Mouse (Mus musculus): Measurements from ENCODE around the gene Alkbh4.
"Not testable (repeated sequence)": the region's sequence is repeated elsewhere in the genome, so short reads cannot be mapped to it uniquely, and the experiment has no call there.

The Alkbh4 gene

DNA sequence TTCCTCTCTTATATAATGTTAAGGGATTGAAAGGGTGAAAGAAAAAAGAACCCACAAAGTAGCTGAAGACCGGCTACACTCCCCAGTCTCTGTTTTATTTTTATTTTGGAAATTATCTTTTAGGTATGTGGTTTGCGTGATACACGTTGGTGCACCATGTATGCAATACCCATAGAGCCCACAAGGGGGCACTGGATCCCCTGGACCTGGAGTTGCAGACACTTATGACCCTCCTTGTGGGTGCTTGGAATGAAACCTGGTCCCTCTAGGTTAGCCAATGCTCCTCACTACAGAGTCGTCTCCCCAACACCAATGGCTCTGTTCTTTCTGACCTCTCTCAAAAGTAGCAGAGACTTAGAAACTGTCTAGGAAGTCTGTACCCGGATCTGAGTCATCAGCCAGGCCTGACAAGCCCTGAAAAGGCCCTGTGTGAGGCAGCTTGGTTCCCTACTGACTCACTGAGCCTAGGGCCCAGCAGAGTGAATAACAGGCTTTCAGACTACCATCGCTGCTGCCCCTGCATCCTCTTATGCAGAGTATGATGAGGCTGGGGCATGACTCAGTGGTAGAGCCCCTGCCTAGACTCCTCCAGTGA is 7.3 kb downstream of the Alkbh4 start:
- DNase-seq (ENCODE audit: low spot score in 2 of 2) = no peak

DNA sequence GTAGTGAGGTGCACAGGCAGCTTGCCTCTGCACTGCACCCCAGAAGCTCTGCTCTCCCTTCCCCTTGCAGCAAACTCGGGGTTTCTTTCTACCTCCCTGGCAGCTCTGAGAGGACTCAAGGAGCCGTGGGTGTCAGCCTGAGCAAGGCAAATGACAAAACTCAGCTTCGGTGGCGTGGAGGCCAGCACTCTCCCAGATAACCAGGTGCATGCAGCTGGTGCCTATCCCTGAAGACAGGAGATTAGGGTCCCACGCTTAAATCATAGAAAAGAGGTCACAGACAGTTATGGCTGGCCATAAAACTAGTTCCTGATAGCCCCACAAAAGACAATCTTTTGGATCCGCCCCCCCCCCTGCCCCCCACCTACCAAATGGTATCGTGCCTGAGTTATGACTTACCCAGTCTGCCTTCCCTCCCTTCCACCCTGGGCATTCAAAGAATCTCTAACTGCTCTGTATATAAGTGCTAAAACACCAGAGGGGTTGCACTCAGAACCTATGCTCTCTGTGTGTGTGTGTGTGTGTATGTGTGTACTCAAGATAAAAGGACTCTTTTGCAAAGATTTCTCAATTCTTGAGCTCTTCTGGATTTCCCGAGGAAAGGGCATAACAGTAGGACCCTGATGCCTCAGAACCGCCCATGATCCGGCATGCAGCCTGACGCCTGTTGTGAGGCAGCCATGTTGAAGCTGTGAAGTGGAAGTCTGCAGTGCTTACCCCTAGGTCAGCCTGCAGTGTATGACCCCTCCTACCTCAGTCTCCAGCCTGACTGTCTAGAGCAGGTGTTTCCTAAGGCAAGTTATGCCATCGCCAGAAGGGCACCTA is 8.9 kb downstream of the Alkbh4 start:
- no peak for DNase-seq (ENCODE audit: low spot score in 2 of 2)

DNA sequence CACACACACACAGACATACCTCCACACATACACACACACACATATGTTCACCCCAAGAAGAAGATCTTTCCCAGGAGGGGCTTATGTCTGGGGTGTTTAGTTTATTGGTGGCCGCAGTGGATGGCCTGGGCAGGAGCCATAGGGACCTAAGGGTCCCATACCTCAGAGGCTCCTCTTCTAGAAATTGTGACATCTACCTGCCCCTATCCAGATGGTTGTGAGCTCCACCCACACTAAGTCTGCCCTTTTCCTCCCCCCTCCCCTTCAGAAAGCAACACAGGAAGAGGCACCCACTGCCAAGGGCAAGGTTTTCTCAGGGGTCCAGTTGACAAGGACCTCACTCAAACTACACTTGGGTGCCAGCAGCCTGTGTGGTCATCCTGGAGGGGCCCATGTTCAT is 11.0 kb downstream of the Alkbh4 start:
- DNase-seq (ENCODE audit: low spot score in 2 of 2) = no peak

DNA sequence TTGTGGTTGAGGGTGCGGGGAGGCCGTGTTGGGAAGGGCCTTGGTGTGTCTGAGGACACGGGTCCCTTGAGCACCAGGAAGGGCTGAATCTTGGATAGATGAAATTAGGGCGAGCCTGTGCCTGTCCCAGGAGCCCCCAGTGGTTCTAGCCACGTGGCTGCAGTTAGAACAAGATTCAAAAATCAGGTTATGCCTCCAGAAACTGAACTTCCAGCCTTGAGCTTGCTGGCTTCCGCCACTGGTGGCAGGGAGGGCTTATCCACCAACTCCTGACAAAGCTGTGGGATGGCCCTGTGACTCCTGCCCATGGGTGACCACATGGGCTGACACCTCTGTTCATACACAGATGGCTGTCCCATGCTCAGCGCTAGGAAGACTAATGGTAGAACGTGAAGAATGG is 11.8 kb downstream of the Alkbh4 start:
- DNase-seq (ENCODE audit: low spot score in 2 of 2) = no peak

DNA sequence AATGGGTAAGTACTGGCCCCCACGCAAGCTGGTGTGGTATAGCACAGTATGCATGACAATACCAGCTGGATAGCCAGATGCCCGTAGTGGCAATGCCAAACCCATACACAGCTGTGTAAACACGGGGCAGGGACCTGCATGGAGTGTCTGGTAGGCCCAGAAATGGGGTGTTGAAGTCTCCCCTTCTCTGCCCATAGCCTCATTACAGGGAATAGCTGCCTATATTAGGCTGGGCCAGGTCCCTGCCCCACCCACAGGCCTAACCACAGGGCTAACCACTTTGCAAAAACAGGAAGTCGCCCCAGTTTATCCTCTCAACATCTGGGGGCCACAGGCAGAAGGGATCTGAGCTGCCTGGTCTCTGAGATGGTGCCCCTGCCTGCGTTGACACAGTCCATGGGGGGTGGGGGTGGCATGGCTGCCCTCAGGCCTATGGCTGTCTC is 13.2 kb downstream of the Alkbh4 start:
- peak in 1 of 2 experiments; percentile 44 for DNase-seq (ENCODE audit: low spot score in 2 of 2)

DNA sequence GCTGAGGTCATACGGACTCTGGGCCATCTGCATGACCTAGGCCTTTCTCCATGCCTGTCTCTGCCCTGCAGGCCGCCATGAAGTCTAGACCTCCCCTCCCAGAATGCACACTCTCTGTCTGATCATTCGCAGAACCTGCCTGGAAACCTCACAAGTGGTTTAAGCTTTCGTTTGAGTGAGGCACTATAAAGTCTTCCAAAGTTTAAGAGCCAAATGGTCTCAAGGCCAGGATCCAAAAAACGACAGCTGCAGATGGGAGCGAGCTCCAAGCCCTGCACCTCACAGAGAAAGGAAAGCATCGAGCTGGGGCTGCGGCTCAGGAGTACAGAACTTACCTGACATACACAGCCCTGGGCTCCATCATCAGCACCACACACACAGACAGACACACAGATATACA is 16.4 kb downstream of the Alkbh4 start:
- no peak for DNase-seq (ENCODE audit: low spot score in 2 of 2)

DNA sequence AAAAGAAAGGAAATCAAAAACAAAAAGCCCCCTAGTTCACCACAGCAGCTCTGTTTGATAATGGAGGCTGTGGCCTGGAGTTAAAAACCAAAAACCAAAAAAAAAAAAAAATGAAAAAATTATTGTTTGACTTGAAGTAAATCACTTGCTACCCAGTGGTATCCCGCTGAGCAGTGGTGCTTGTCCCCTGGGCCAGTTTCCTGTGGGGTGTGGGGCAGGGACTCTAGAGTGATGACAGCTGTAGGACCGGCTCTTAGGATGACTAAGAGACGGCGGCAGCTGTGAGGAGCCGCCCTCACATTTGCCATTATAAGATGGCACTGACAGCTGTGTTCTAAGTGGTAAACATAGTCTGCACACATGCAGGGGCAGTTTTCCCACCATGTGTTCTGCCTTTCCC is 19.5 kb downstream of the Alkbh4 start:
- DNase-seq (ENCODE audit: low spot score in 2 of 2) = no peak

DNA sequence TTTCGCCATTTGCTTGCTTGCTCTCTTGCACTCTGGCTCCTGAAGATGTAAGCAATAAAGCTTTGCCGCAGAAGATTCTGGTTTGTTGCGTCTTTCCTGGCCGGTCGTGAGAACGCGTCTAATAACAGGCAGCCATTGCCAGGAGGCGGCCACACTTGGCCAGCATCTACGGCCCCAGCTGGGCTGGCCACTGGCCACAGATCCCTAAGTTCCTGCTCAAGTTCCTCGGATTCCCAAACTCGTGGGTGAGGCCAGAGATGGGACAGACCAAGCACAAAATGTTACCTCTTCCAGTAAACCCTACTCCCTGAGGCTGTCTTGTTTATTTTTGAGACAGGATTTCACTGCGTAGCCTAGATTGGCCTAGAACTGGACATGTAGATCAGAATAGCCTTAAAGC is 24.1 kb downstream of the Alkbh4 start:
- DNase-seq (ENCODE audit: low spot score in 2 of 2) = not testable (repeated sequence)

DNA sequence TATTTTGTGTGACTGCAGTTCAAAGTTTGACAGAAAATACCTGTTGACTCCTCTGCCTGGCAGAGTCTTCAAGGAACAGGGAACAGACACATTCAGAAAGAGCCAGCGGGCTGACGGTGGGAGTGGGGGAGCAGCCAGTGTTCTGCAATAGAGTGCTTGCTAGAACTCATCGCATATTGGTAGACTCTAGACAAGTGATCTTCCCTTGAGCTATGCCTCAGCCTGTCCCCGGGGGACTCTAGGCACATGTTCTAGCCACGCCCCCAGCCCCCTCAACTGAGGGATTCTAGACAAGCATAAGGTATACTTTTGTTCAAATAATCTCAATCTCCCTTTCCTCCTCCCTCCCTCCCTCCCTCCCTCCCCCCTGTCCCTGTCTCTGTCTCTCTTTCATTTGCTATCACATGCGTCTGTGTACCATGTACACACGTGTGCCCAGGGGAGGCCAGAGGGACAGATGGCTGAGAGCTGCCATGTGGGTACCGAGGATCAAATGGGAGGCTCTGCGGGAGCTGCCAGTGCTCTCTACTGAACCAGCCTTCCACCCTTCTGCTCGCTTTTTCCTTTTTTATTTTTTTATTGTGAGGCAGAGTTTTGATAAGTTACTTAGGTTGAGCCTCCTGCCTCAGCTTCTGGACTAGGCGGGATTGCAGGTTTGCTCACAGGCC is 28.0 kb downstream of the Alkbh4 start:
- DNase-seq (ENCODE audit: low spot score in 2 of 2) = no peak

DNA sequence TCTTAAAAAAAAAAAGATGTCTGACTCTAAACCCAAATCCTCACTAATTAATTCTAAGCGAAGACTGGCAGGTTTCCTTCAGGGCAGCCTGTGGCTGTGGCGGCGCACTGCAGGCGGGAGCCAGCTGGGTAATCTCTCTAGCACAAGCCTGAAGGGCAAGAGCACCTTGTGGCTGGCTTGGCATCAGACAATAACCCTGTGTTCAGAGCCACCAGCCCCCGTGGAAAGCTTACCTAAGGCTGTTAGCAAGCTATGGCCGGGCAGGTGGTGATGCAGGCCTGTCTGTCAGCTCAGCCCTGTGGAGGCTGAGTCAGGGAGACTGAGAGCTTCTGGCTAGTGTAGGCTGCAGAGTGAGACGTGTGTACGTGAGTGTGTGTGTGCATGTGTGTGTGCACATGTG is 29.3 kb downstream of the Alkbh4 start:
- no peak for DNase-seq (ENCODE audit: low spot score in 2 of 2)

DNA sequence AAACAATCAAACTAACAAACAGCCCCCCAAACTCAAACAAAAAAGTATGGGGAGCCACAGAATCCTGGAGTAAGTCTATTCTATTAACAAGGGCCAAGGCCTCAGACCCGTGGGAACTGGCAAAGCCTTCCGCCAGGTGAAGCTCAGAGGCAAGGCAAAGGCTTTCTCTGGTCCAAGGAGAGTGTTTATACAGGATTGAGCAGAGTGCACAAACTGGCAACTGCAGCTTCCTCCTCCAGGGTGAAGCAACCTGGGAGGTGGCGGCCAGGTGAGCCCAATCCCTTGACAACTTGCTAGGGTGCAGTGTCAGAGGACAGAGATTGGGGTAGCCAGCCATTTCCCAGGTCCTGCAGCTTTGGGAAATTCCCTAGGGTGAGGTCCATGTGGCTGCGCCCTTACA is 31.4 kb downstream of the Alkbh4 start:
- DNase-seq (ENCODE audit: low spot score in 2 of 2) = no peak

DNA sequence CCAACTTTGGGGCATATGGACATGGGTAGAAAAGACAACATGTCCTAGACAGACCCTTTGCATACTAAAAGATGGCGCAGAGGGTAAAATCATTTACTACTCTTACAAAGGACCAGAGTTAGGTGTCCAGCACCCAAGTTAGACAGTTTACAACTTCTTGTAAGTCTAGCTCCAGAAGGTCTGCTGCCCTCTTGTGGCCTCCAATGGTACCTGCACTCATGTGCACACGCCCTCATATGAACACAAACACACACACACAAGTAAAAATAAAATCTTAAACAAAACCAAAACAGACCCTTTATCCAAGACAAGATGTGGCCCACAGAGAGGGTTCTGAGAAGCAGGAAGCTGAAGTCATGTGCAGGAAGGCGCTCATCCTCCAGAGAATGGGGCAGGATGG is 32.1 kb downstream of the Alkbh4 start:
- DNase-seq (ENCODE audit: low spot score in 2 of 2) = no peak

DNA sequence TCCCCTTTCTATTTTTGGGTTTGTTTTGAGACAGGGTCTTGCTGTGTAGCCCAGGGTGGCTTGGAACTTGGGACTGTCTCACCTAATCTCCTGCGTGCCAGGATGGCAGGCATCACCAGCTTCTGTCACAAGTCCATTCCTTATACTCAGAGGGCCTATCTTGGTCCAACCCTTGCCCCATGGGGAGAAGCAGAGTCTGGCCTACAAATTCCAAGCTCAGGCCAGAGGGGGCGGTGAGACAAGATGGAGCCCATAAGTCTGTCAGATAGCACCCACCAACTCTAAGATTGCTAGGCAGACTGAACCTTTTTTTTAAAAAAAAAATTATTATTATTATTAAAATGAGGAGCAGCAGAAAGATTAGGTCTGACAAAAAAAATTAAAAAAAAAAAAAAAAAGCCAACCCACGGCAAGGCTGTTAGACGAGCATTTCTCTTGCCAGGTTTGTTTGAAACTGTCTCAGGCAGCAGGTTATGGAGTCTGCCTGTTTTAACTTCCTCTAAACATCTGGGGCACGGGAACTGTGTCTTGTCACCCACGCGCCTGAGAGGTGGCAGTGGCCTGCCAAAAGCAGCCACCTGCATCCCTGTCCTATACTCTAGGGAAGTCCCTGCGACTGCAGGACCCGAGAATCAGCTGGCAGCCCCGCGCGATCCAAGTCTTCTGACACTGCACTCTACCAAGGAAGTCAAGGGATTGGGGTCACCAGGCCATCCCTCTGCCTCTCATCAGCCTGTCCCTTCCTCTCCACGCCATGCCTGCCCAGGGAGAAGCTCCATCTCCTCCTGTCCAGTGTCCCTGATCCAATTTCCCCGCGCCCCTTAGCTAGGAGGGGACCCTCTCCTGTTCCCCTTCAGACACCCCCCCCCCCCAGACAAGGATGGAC is 33.9 kb downstream of the Alkbh4 start:
- DNase-seq (ENCODE audit: low spot score in 2 of 2) = peak; percentile 51 to 74

DNA sequence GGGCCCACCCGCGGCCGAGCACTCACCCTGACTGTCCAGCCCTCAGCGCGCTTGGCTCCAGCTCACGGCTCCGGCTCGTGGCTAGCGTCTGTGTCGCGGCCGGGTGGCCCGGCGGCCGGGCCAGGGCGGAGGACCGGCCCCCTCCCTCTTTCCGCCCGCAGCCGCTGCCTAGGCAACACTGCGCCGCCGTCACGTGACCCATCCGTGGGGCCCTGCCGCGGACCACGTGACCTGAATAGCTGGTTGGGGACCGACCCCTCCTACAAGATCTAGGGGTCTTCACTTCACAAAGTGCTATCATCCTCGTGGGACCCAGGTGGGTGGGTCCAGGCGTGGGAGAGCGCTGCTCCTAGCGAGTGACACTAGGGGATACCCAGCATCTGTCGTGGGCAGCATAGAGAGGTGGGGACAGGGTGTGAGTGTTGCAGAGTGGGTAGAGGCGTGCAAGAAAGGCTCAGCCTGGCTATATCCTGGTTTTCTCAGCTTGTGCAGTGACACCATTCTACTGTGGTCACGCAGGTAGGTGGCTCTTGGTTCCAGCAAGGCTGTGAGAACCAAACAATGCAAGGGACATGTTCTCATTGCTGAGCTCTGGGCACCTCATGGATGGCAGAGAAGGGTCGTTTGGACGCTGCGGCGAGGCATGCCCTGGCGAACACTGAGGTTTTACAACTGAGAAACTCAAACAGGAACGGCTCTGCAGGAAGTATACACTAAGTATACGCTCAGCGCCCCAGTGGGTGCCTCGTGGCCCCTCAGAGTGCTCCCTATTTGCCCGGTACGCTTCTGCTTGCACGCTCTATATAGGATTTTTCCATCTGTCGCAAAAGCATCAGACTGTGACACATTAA is 34.8 kb downstream of the Alkbh4 start, which contains the start of gene Orai2:
Gene Orai2 (minus strand): TSS at position 202 of the 851 bp plus-strand sequence.
- peak; percentile 84 to 90 for DNase-seq (ENCODE audit: low spot score in 2 of 2)

DNA sequence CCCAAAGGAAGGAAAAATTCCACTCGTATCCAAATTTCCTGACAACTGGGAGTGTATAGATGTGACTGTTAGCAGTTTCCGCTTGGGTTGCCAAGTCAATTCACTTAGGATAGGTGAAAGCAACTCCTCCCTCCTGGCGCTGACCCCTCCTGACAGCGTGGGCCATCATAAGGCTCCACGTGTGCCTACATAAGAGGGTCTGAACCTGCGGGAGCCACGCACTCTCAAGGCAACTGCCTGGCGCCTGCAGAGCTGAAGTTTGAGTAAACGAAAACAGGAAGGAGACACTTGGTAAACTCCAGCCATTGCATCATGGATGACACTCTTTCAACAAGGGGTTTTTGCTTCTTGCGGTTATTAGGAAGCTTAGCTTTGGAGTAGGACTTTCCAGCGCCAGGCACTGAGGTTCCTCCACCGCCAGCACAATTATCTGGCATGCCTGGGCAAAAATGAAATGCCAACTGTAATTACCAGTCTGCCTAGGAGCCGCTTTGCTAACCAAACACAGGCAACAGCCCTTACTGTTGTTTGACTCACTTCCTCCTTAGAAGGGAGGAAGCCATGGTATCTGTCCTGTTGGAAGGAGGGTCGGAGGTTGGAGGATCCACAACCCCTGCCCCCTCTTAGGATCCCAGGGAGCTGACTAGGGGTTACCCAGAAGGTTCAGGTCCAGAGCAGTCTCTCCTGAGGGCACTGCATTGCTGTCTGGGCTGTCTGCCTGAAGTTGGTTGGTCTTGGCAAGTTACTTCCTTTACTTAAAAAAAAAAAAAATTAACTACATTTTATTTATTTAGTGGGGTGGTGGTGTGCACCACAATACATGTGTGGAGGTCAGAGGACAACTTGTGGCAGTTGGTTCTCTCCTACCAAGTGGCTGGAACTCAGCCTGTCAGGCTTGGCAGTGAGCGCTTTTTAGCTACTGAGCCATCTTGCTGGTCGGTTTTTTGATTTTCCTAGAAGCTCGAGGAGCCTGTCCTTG is 35.7 kb downstream of the Alkbh4 start:
- DNase-seq (ENCODE audit: low spot score in 2 of 2) = peak; percentile 33 to 72

DNA sequence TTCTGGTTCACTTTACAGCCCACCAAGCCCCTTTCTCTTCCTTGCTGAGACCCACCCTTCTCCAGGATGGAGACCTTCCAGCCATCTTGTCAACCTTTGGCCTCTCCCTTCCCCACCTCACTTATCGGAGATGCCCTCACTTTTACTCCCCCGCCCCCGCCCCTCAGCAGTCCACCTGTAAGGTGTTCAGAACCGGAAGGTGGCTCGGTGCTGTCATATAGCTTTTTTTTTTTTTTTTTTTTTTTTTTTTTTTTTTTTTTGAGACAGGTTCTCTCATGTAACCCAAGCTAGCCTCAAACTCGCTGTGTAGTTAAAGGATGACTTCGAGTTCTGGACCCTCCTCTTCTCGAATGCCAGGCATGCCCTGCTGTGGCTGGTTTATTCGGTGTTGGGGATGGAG is 37.0 kb downstream of the Alkbh4 start:
- DNase-seq (ENCODE audit: low spot score in 2 of 2) = no peak

DNA sequence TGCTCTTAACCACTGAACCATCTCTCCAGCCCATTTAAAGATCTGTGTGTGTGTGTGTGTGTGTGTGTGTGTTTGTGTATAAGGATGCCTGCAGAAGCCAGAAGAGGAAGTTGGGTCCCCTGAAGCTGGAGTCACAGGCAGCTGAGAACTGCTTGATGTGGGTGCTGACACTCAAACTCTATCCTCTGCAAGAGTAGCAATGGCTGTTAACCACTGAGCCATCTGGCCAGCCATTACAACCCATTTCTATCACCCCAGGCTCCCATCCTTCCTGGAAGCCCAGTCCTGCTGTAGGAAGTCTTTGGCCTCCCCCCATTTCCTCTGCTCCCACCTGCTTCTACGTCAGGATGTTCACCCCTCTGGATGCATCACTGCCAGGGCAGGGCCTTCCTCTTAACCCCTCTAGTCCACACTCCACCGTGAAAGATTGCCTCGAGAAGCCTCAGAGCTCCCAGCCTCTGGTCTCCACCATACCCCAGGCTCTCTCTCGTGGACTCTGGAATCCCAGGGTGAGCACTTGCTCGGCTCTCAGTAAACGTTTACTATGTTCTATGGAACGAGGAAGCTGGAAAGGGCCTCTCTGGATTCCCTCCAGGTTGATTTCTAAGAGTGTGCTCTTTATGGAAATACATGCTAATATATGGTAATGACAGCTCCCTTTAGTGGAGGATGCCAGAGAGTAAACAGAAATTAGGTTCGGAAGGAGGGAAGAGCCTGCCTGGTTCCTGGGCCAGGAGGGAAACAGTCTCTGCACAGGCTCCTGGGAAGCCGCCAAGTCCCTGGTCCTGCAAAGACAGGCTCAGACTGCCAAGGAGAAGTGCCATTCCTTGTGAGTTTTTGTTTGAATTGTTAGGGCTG is 37.9 kb downstream of the Alkbh4 start:
- DNase-seq (ENCODE audit: low spot score in 2 of 2) = no peak

DNA sequence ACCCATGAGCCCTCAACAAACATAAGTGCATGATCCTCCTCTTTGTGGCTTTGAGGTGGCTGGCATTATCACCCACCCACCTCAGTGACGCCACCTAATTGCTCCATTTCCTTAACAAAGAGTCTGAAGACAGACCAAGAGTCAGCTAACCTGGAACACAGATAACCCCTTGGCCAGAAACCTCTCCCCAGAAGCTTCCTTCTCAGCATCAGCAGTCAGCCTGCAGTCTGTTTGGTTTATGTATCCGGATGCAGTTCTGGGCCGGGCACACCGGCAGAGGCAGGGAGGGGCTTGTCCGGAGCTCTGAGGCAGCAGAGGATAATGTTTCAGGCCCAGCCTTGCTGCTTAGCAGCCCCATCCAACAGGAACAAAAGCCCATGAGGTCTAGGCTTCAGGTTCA is 43.6 kb downstream of the Alkbh4 start:
- DNase-seq (ENCODE audit: low spot score in 2 of 2) = no peak

DNA sequence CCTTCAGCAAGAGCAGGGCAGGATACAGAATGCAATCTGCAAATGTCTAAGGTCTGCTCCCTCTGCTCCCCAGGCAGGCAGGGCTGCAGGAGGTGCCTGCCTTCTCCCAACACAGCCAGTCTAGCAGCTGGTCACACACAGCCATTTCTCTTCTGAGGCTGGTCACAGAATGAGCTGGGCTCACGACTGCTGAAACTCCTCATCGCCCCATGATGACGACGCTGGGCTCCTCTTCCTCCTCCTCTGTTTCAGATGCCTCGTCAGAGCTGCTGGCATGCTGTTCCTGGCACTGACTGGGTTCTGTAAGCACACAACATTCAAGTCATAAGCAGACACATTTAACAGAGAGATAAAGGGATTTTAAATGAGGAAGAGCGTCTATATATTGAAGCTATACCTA is 45.3 kb downstream of the Alkbh4 start:
- no peak for DNase-seq (ENCODE audit: low spot score in 2 of 2)

Measured in spleen, postnatal 4 days (tissue).